Mouse (Mus musculus) cerebellum, postnatal 36 days (tissue): Measurements from ENCODE around the gene Pknox2.

Source experiments
- DNase-seq, 2 experiments: peaks; one replicate each; pipeline ENCODE4 v3.0.0; 2021 to 2022; ENCODE audit warnings: mixed read lengths in 2 of 2

Gene Pknox2

GRCm38 (mm10) chr9:37139514-37139913 is 7.7 kb downstream of the Pknox2 start:
- DNase-seq, result no peak

- DNase-seq, result no peak
Observed at GRCm38 (mm10) chr9:37138883-37139282, 8.3 kb downstream of the Pknox2 start.

- no peak for DNase-seq
Observed at GRCm38 (mm10) chr9:37136340-37136739, 10.9 kb downstream of the Pknox2 start.

GRCm38 (mm10) chr9:37133495-37133894 is 13.7 kb downstream of the Pknox2 start:
- DNase-seq, result no peak

- DNase-seq, result no peak
Observed at GRCm38 (mm10) chr9:37129046-37129445, 18.2 kb downstream of the Pknox2 start.

GRCm38 (mm10) chr9:37126197-37126596 is 21.0 kb downstream of the Pknox2 start:
- DNase-seq, result no peak

GRCm38 (mm10) chr9:37124696-37125480 is 22.3 kb downstream of the Pknox2 start:
- DNase-seq, result peak; percentile 55 to 58

GRCm38 (mm10) chr9:37123384-37123783 is 23.8 kb downstream of the Pknox2 start:
- no peak for DNase-seq

GRCm38 (mm10) chr9:37122971-37123370 is 24.2 kb downstream of the Pknox2 start:
- DNase-seq, result peak; percentile 22 to 39

GRCm38 (mm10) chr9:37122381-37122780 is 24.8 kb downstream of the Pknox2 start:
- DNase-seq, result peak; percentile 47 to 53

- DNase-seq, result no peak
Observed at GRCm38 (mm10) chr9:37121761-37122331, 25.4 kb downstream of the Pknox2 start.

GRCm38 (mm10) chr9:37120801-37121200 is 26.4 kb downstream of the Pknox2 start:
- DNase-seq, result no peak

GRCm38 (mm10) chr9:37117529-37117928 is 29.7 kb downstream of the Pknox2 start:
- no peak for DNase-seq

GRCm38 (mm10) chr9:37116632-37117413 is 30.4 kb downstream of the Pknox2 start:
- no peak for DNase-seq

- DNase-seq, result no peak
Observed at GRCm38 (mm10) chr9:37115820-37116219, 31.4 kb downstream of the Pknox2 start.

GRCm38 (mm10) chr9:37114286-37115267 is 32.6 kb downstream of the Pknox2 start:
- DNase-seq, result no peak

GRCm38 (mm10) chr9:37107546-37107945 is 39.7 kb downstream of the Pknox2 start:
- DNase-seq, result no peak

GRCm38 (mm10) chr9:37106808-37107207 is 40.4 kb downstream of the Pknox2 start:
- DNase-seq, result peak; percentile 62 to 64

GRCm38 (mm10) chr9:37104249-37104648 is 43.0 kb downstream of the Pknox2 start:
- DNase-seq, result no peak

- no peak for DNase-seq
Observed at GRCm38 (mm10) chr9:37103778-37104177, 43.4 kb downstream of the Pknox2 start.

- DNase-seq, result no peak
Observed at GRCm38 (mm10) chr9:37101059-37101940, 45.9 kb downstream of the Pknox2 start.
